Mouse (Mus musculus) ES-E14 (cell line): ENCODE measurements around the gene Lipc. TPM values are rescaled to one million over a fixed set of nuclear protein-coding genes. Genes with fewer than 3 reads are reported as not detected.

Experiments used
- DNase-seq: peaks from one replicate; pipeline ENCODE4 v3.0.0-alpha.2; 2013; ENCODE audit warnings: low read depth, low spot score
- H3K27ac ChIP-seq: 2 replicates; pipeline ENCODE4 v1.5.1; 2012; ENCODE audit warnings: low read depth, mild to moderate bottlenecking, low read length, moderate library complexity, mixed read lengths; ENCODE audit not compliant: poor library complexity, insufficient read depth, severe bottlenecking
- H3K36me3 ChIP-seq: 2 replicates; pipeline ENCODE4 v1.6.1; 2012; ENCODE audit warnings: mild to moderate bottlenecking, low read length, moderate library complexity, mixed read lengths; ENCODE audit not compliant: control insufficient read depth, poor library complexity, insufficient read depth, severe bottlenecking
- H3K4me1 ChIP-seq, 2 experiments: fragments of 150-350 bp in 1 of 2; sonication (generic) in 1 of 2; 2 replicates each; pipeline ENCODE4 v1.6.1; 2012; ENCODE audit warnings: low read length in 2 of 2, mild to moderate bottlenecking in 1 of 2, mixed read lengths in 1 of 2; ENCODE audit not compliant: control insufficient read depth in 2 of 2, insufficient read depth in 2 of 2, poor library complexity in 1 of 2
- H3K4me3 ChIP-seq, 2 experiments: fragments of 150-350 bp in 1 of 2; sonication (generic) in 1 of 2; 2 replicates each; pipeline ENCODE4 v1.5.1; 2012; ENCODE audit warnings: low read length in 2 of 2, low read depth in 1 of 2, mild to moderate bottlenecking in 1 of 2, mixed read lengths in 1 of 2; ENCODE audit not compliant: insufficient read depth in 1 of 2, poor library complexity in 1 of 2, severe bottlenecking in 1 of 2
- H3K9ac ChIP-seq: 2 replicates; pipeline ENCODE4 v1.6.1; 2012; ENCODE audit warnings: low read depth, mild to moderate bottlenecking, low read length, mixed read lengths; ENCODE audit not compliant: poor library complexity, insufficient read depth, severe bottlenecking
- H3K9me3 ChIP-seq: fragments of 150-350 bp; sonication (generic); 2 replicates; pipeline ENCODE4 v1.6.1; 2012; ENCODE audit warnings: low read depth, mild to moderate bottlenecking, low read length; ENCODE audit not compliant: control insufficient read depth, insufficient read depth
- CHD2 ChIP-seq: IDR thresholded peaks from 2 replicates; pipeline ENCODE4 v1.6.1; 2014; ENCODE audit warnings: mild to moderate bottlenecking, low read depth, low read length, inconsistent platforms
- HCFC1 ChIP-seq: IDR thresholded peaks from 2 replicates; pipeline ENCODE4 v1.6.1; 2012; ENCODE audit warnings: low read length, inconsistent platforms, borderline replicate concordance; ENCODE audit not compliant: insufficient read depth
- MAFK ChIP-seq: IDR thresholded peaks from 2 replicates; pipeline ENCODE4 v1.6.1; 2014; ENCODE audit warnings: mild to moderate bottlenecking, low read depth, low read length, inconsistent platforms; ENCODE audit not compliant: insufficient read depth
- ZC3H11A ChIP-seq: IDR thresholded peaks from 2 replicates; pipeline ENCODE4 v1.6.1; 2012; ENCODE audit warnings: low read depth, mild to moderate bottlenecking, inconsistent platforms, low read length, borderline replicate concordance
- ZNF384 ChIP-seq: IDR thresholded peaks from 2 replicates; pipeline ENCODE4 v1.6.1; 2012; ENCODE audit warnings: low read depth, low read length, inconsistent platforms
- in situ Hi-C, 2 experiments: fragments of 600-800 bp; cut with MboI; formaldehyde crosslinking; loops; one replicate each; pipeline ENCODE4 v1.15.1; 2025; ENCODE audit warnings: low sequenced_read_pairs in 2 of 2, inconsistent platforms in 1 of 2; ENCODE audit not compliant: unreplicated experiment in 2 of 2
- total RNA-seq: library from RNA; depleted of rRNA; stranded (reverse); fragments of 300-350 nt; gene quantifications from 2 replicates; pipeline ENCODE4 v1.2.3, GENCODE M21; 2012

The Lipc gene
- total RNA-seq, 1 experiment, result 0.36 TPM

GRCm38 (mm10) chr9:70816701-70817305, 135.2 kb downstream of the Lipc start:
- no peak overlapping the region for H3K4me3 ChIP-seq
- 0 out of 2 replicates have a peak overlapping the region, but pooled peaks have one; percentile 33 for H3K27ac ChIP-seq
- peaks cover 8 to 34% of the 10 kb centered on the region in 2 experiments; a peak in 3 of 4 replicates for H3K4me1 ChIP-seq
- no peaks in the 10 kb centered on the region for H3K36me3 ChIP-seq
- H3K9ac ChIP-seq, result no peak overlapping the region
- TF ChIP-seq HCFC1, result no peak
- DNase-seq, result peak; percentile 38
- H3K9me3 ChIP-seq, result no peaks in the 10 kb centered on the region
- in situ Hi-C loops, result no loop called here

GRCm38 (mm10) chr9:70812551-70812950, 139.5 kb downstream of the Lipc start:
- Histone ChIP-seq H3K36me3 (no peaks in the 10 kb centered on the region), H3K27ac (no peak overlapping the region), H3K4me1 (peaks cover 7 to 18% of the 10 kb centered on the region in 2 experiments; a peak in 3 of 4 replicates), H3K9me3 (no peaks in the 10 kb centered on the region), H3K4me3 (no peak overlapping the region), H3K9ac (no peak overlapping the region)
- TF ChIP-seq CHD2 (no peak), HCFC1 (no peak), MAFK (no peak)
- DNase-seq, result no peak
- in situ Hi-C loops, result no loop called here

- Histone ChIP-seq H3K27ac (no peak overlapping the region), H3K36me3 (no peaks in the 10 kb centered on the region), H3K9me3 (no peaks in the 10 kb centered on the region), H3K4me3 (no peak overlapping the region), H3K9ac (no peak overlapping the region), H3K4me1 (peaks cover 2 to 3% of the 10 kb centered on the region in 2 experiments; a peak in 2 of 4 replicates)
- TF ChIP-seq CHD2 (no peak), ZNF384 (no peak), MAFK (no peak), ZC3H11A (no peak), HCFC1 (no peak)
- in situ Hi-C loops, result no loop called here
- DNase-seq, result no peak
These were observed 144.3 kb downstream of the Lipc start for GRCm38 (mm10) chr9:70807714-70808113.

- Histone ChIP-seq H3K9ac (no peak overlapping the region; the same call in 1 of the 2 replicates), H3K36me3 (no peaks in the 10 kb centered on the region), H3K27ac (no peak overlapping the region), H3K4me3 (no peak overlapping the region), H3K9me3 (no peaks in the 10 kb centered on the region), H3K4me1 (peaks cover 2 to 3% of the 10 kb centered on the region in 2 experiments; a peak in 2 of 4 replicates)
- DNase-seq, result no peak
- in situ Hi-C loops, result no loop called here
- TF ChIP-seq HCFC1 (no peak), ZC3H11A (no peak), ZNF384 (no peak), CHD2 (no peak), MAFK (no peak)
These were observed 146.0 kb downstream of the Lipc start for GRCm38 (mm10) chr9:70806069-70806468.

- Histone ChIP-seq H3K27ac (no peak overlapping the region), H3K9ac (no peak overlapping the region), H3K9me3 (no peaks in the 10 kb centered on the region), H3K4me1 (no peaks in the 10 kb centered on the region; a peak in 2 of 4 replicates), H3K36me3 (no peaks in the 10 kb centered on the region), H3K4me3 (no peak overlapping the region)
- TF ChIP-seq MAFK, result no peak
- no peak for TF ChIP-seq ZC3H11A
- no peak for TF ChIP-seq HCFC1
- DNase-seq, result no peak
- in situ Hi-C loops, result no loop called here
These were observed 149.2 kb downstream of the Lipc start for GRCm38 (mm10) chr9:70802816-70803215.
